Mouse (Mus musculus): ENCODE results near the gene Fam107a. TPM values are rescaled to one million over a fixed set of nuclear protein-coding genes. Genes with fewer than 3 reads are reported as not detected.

The Fam107a gene
- polyA plus RNA-seq, 1 experiment from 2014 or later: 0.24 TPM

DNA sequence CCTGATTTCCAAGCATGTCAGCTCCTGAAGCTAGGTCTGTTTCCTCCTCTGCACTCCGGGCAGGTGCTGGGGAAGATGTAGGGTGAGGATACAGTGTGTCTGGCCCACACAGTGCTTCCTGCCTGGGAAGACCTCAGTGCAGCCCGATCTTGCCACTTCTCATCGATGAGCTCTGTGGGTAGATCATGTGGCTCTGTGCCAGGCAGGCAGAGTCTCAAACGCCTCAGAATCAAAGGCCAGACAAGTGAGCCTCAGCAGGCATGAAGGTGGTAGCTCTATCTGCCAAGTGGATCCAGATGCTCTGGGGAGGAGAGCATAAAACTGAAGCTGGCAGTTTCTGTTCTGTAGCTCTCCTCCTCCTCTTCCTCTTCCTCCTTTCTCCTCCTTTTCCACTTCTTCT, 22.4 kb upstream of the Fam107a start:
- no peaks in the 10 kb centered on the region for H3K4me1 ChIP-seq (ENCODE audit: control insufficient read depth, insufficient read depth, low read length)
- no peak overlapping the region for H3K4me3 ChIP-seq (ENCODE audit: low read length)
- no peak overlapping the region for H3K9ac ChIP-seq (ENCODE audit: low read depth, low read length)
- no peak for ATAC-seq
- 66% methylated on average over 4 of the region's 4 CpGs for WGBS
- no peak overlapping the region for H3K27ac ChIP-seq (ENCODE audit: low read length)
- no peaks in the 10 kb centered on the region for H3K9me3 ChIP-seq (ENCODE audit: control insufficient read depth, low read length)
- H3K4me2 ChIP-seq (ENCODE audit: low read depth, low read length): no peak overlapping the region
- H3K27me3 ChIP-seq (replicated peaks; ENCODE audit: control insufficient read depth, insufficient read depth, low read length): no peaks in the 10 kb centered on the region
- H3K36me3 ChIP-seq (ENCODE audit: control insufficient read depth, insufficient read depth, low read length): no peaks in the 10 kb centered on the region

- Histone ChIP-seq H3K4me3 (ENCODE audit: low read length) (no peak overlapping the region), H3K4me2 (ENCODE audit: low read depth, low read length) (no peak overlapping the region), H3K4me1 (ENCODE audit: control insufficient read depth, insufficient read depth, low read length) (no peaks in the 10 kb centered on the region), H3K9me3 (ENCODE audit: control insufficient read depth, low read length) (no peaks in the 10 kb centered on the region), H3K27me3 (replicated peaks; ENCODE audit: control insufficient read depth, insufficient read depth, low read length) (no peaks in the 10 kb centered on the region), H3K9ac (ENCODE audit: low read depth, low read length) (no peak overlapping the region), H3K27ac (ENCODE audit: low read length) (no peak overlapping the region), H3K36me3 (ENCODE audit: control insufficient read depth, insufficient read depth, low read length) (no peaks in the 10 kb centered on the region)
- WGBS: 41% methylated on average over 10 of the region's 10 CpGs
- no peak; the same call in 1 of the 2 replicates for ATAC-seq
These were observed 18.1 kb upstream of the Fam107a start for GRCm38 (mm10) chr14:8335947-8336346.

DNA sequence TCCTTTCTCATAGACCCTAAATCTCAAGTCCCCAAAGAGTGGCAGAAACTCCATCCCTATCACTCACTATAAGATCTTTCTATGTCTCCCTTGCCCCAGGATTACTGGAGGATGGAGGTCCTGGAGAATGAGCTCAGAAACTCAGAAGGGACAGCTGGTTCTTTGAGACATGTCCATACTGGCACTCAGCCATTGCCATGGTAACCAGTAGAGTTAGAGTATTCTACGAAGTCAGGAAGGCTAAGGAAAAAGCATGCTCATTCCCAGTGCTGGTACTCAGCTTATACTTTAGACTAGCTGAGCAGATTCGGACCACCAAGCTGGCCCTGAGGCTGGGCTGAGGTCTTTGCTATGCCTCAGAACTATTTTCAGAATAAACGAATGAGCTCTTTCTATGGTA, 16.7 kb upstream of the Fam107a start:
- no peaks in the 10 kb centered on the region for H3K27me3 ChIP-seq (replicated peaks; ENCODE audit: control insufficient read depth, insufficient read depth, low read length)
- H3K27ac ChIP-seq (ENCODE audit: low read length): no peak overlapping the region
- no peak overlapping the region for H3K4me3 ChIP-seq (ENCODE audit: low read length)
- 71% methylated on average over 3 of the region's 3 CpGs for WGBS
- no peaks in the 10 kb centered on the region for H3K4me1 ChIP-seq (ENCODE audit: control insufficient read depth, insufficient read depth, low read length)
- H3K4me2 ChIP-seq (ENCODE audit: low read depth, low read length): no peak overlapping the region
- no peaks in the 10 kb centered on the region for H3K36me3 ChIP-seq (ENCODE audit: control insufficient read depth, insufficient read depth, low read length)
- ATAC-seq: no peak
- H3K9ac ChIP-seq (ENCODE audit: low read depth, low read length): no peak overlapping the region
- no peaks in the 10 kb centered on the region for H3K9me3 ChIP-seq (ENCODE audit: control insufficient read depth, low read length)

DNA sequence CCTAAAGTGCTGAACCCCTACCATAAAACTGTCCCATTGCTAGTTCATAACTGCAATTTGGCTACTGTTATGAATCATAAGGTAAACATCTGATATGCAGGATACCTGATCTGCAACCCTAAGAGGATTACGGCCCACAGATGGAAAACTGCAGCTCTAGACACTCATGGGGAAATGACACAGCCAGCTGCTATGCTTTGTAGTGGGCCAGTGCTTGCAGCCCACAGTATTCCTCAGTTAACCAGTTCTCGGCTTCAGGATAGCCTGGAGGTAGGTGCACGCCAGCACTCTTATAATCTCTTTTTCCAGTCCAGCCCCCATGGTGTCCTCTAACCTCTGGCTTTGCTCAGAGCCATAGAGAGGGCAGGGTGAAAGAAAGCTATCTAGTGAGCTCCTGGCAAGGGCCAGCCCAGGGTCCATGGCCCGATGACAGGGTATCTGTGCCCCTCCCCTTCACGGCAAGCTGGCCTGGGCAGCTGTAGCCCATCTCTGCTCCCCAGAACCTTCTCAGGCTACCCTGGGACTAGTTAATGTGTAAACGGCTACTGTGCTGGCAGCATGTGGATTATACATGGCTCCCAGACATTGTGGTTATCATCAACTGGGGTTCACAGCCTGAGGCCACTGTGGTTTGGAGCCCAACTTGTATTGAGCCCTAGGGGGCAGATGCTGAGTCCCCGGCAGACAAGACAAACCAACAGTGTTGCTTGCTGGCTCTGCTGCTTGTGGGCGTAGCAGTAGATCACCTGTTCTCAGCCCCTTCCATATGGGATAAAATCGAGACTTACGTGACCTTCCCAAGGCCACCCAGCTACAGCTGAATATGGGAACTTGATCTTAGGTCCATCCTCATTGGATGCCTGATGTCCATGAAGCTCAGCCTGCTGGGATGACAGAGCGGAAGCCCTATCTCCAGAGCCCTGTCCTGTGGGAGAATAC, 14.8 kb upstream of the Fam107a start:
- Histone ChIP-seq H3K4me1 (ENCODE audit: control insufficient read depth, insufficient read depth, low read length) (0 out of 2 replicates have a peak, but pooled peaks cover under 1% of the 10 kb centered on the region), H3K4me2 (ENCODE audit: low read depth, low read length) (no peak overlapping the region), H3K4me3 (ENCODE audit: low read length) (no peak overlapping the region), H3K36me3 (ENCODE audit: control insufficient read depth, insufficient read depth, low read length) (no peaks in the 10 kb centered on the region), H3K27ac (ENCODE audit: low read length) (no peak overlapping the region), H3K9ac (ENCODE audit: low read depth, low read length) (no peak overlapping the region), H3K27me3 (replicated peaks; ENCODE audit: control insufficient read depth, insufficient read depth, low read length) (no peaks in the 10 kb centered on the region), H3K9me3 (ENCODE audit: control insufficient read depth, low read length) (no peaks in the 10 kb centered on the region)
- 81% methylated on average over 11 of the region's 11 CpGs for WGBS
- ATAC-seq: no peak

GRCm38 (mm10) chr14:8331307-8331905, 13.6 kb upstream of the Fam107a start:
- Histone ChIP-seq H3K36me3 (ENCODE audit: control insufficient read depth, insufficient read depth, low read length) (no peaks in the 10 kb centered on the region), H3K27me3 (replicated peaks; ENCODE audit: control insufficient read depth, insufficient read depth, low read length) (no peaks in the 10 kb centered on the region), H3K9ac (ENCODE audit: low read depth, low read length) (no peak overlapping the region), H3K4me1 (ENCODE audit: control insufficient read depth, insufficient read depth, low read length) (0 out of 2 replicates have a peak, but pooled peaks cover 4% of the 10 kb centered on the region), H3K27ac (ENCODE audit: low read length) (no peak overlapping the region), H3K4me3 (ENCODE audit: low read length) (no peak overlapping the region), H3K4me2 (ENCODE audit: low read depth, low read length) (no peak overlapping the region), H3K9me3 (ENCODE audit: control insufficient read depth, low read length) (no peaks in the 10 kb centered on the region)
- 79% methylated on average over 14 of the region's 14 CpGs for WGBS
- no peak for ATAC-seq

DNA sequence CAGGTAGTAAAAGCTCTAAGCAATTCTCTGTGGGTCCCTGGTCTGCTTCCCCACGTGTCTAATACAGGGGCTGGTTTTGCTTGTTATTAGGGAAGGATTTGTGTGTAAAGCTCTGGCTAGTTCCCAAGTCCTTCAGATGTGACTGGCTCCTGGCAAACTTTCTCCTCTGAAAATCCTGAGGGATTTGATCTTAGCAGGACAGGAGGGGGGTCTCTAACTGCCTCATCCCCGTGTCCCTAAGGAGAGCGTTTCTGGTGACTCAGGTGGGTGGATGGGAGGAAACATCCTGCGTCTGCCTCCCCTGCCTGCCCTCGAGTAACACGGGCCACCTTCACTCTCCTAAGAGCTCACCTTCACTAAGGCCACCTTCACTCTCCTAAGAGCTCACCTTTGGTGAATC, 12.6 kb upstream of the Fam107a start:
- H3K36me3 ChIP-seq (ENCODE audit: control insufficient read depth, insufficient read depth, low read length): no peaks in the 10 kb centered on the region
- no peak overlapping the region for H3K27ac ChIP-seq (ENCODE audit: low read length)
- 0 out of 2 replicates have a peak, but pooled peaks cover 4% of the 10 kb centered on the region for H3K4me1 ChIP-seq (ENCODE audit: control insufficient read depth, insufficient read depth, low read length)

GRCm38 (mm10) chr14:8329552-8329951, 11.7 kb upstream of the Fam107a start:
- Histone ChIP-seq H3K9ac (ENCODE audit: low read depth, low read length) (no peak overlapping the region), H3K36me3 (ENCODE audit: control insufficient read depth, insufficient read depth, low read length) (no peaks in the 10 kb centered on the region), H3K9me3 (ENCODE audit: control insufficient read depth, low read length) (no peaks in the 10 kb centered on the region), H3K4me1 (ENCODE audit: control insufficient read depth, insufficient read depth, low read length) (0 out of 2 replicates have a peak, but pooled peaks cover 4% of the 10 kb centered on the region), H3K27me3 (replicated peaks; ENCODE audit: control insufficient read depth, insufficient read depth, low read length) (no peaks in the 10 kb centered on the region), H3K4me3 (ENCODE audit: low read length) (no peak overlapping the region), H3K4me2 (ENCODE audit: low read depth, low read length) (no peak overlapping the region), H3K27ac (ENCODE audit: low read length) (no peak overlapping the region)
- 68% methylated on average over 4 of the region's 4 CpGs for WGBS
- no peak for ATAC-seq

More for the DNA sequence above, 12.6 kb upstream of the Fam107a start:
- H3K4me3 ChIP-seq (ENCODE audit: low read length): no peak overlapping the region
- no peaks in the 10 kb centered on the region for H3K9me3 ChIP-seq (ENCODE audit: control insufficient read depth, low read length)
- WGBS: 65% methylated on average over 6 of the region's 6 CpGs
- H3K27me3 ChIP-seq (replicated peaks; ENCODE audit: control insufficient read depth, insufficient read depth, low read length): no peaks in the 10 kb centered on the region
- ATAC-seq: no peak
- no peak overlapping the region for H3K9ac ChIP-seq (ENCODE audit: low read depth, low read length)
- no peak overlapping the region for H3K4me2 ChIP-seq (ENCODE audit: low read depth, low read length)

DNA sequence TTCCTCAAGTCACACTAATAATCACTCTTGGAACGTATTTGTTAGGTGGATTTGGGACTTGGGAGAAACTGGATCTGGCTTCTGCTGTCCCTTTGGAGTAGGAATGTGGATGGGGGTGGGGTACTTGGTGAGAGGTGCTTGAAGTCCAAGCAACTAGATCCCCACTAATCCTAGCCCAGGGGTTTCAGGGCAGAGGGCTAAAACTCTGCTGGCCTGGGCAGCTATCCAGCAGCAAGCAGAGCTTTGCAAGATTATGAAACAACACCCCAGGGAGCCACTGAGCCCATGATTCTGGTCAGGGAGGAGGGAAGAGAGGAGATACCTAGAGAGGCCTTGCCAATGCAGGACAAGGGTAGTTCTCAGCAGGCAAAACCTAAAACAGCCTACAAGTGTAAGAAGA, 9.5 kb upstream of the Fam107a start:
- Histone ChIP-seq H3K36me3 (ENCODE audit: control insufficient read depth, insufficient read depth, low read length) (no peaks in the 10 kb centered on the region), H3K4me2 (ENCODE audit: low read depth, low read length) (no peak overlapping the region), H3K27ac (ENCODE audit: low read length) (no peak overlapping the region), H3K9me3 (ENCODE audit: control insufficient read depth, low read length) (no peaks in the 10 kb centered on the region), H3K9ac (ENCODE audit: low read depth, low read length) (no peak overlapping the region), H3K4me3 (ENCODE audit: low read length) (no peak overlapping the region), H3K27me3 (replicated peaks; ENCODE audit: control insufficient read depth, insufficient read depth, low read length) (no peaks in the 10 kb centered on the region), H3K4me1 (ENCODE audit: control insufficient read depth, insufficient read depth, low read length) (0 out of 2 replicates have a peak, but pooled peaks cover 4% of the 10 kb centered on the region)
- peak; percentile 41 for ATAC-seq
- WGBS: 67% methylated on average over 1 of the region's 1 CpGs

- Histone ChIP-seq H3K27me3 (replicated peaks; ENCODE audit: control insufficient read depth, insufficient read depth, low read length) (no peaks in the 10 kb centered on the region), H3K4me3 (ENCODE audit: low read length) (no peak overlapping the region), H3K27ac (ENCODE audit: low read length) (peak overlapping the region; percentile 23; the same call in 1 of the 2 replicates), H3K9me3 (ENCODE audit: control insufficient read depth, low read length) (no peaks in the 10 kb centered on the region), H3K36me3 (ENCODE audit: control insufficient read depth, insufficient read depth, low read length) (no peaks in the 10 kb centered on the region), H3K4me2 (ENCODE audit: low read depth, low read length) (no peak overlapping the region), H3K4me1 (ENCODE audit: control insufficient read depth, insufficient read depth, low read length) (0 out of 2 replicates have a peak, but pooled peaks cover 4% of the 10 kb centered on the region), H3K9ac (ENCODE audit: low read depth, low read length) (no peak overlapping the region)
- peak; percentile 94 for ATAC-seq
These were observed 9.1 kb upstream of the Fam107a start for GRCm38 (mm10) chr14:8326961-8327360.
